Mouse (Mus musculus) small intestine, adult 2 months (tissue): ENCODE results near the gene Rpl35a.

Source experiments
- CTCF ChIP-seq: fragments of 200-500 bp; IDR thresholded peaks from 2 replicates; pipeline ENCODE4 v1.5.1; 2012; ENCODE audit warnings: low read depth, mild to moderate bottlenecking, control low read depth, inconsistent platforms, low read length, moderate library complexity, mixed read lengths; ENCODE audit not compliant: insufficient replicate concordance, insufficient read length; ENCODE audit errors: extremely low read depth
- POLR2A ChIP-seq: fragments of 200-500 bp; IDR thresholded peaks from 2 replicates; pipeline ENCODE4 v1.6.1; 2012; ENCODE audit warnings: low read depth, mild to moderate bottlenecking, control low read depth, inconsistent platforms, low read length, moderate library complexity

- TF ChIP-seq CTCF (no peak), POLR2A (no peak)
These were observed 41.3 kb upstream of the Rpl35a start for GRCm38 (mm10) chr16:33014921-33015320.
